Mouse (Mus musculus): Measurements from ENCODE around the gene Olfr1340. TPM values are rescaled to one million over a fixed set of nuclear protein-coding genes. Genes with fewer than 3 reads are reported as not detected.

The Olfr1340 gene
- not detected for total RNA-seq (2023)

GRCm38 (mm10) chr4:118719838-118720237, at the start of gene Olfr1340:
Gene Olfr1340 (plus strand): TSS chr4:118720138.

GRCm38 (mm10) chr4:118692412-118692973, 27.4 kb upstream of the Olfr1340 start, which contains the start of gene Olfr1342:
Gene Olfr1342 (minus strand): TSS chr4:118692756.

GRCm38 (mm10) chr4:118703223-118703622, 16.7 kb upstream of the Olfr1340 start, which contains the start of gene Olfr1341:
Gene Olfr1341 (plus strand): TSS chr4:118703523.

GRCm38 (mm10) chr4:118731875-118732274, 11.9 kb downstream of the Olfr1340 start, which contains the start of gene Olfr1339:
Gene Olfr1339 (plus strand): TSS chr4:118732175.

GRCm38 (mm10) chr4:118758637-118759036, 38.7 kb downstream of the Olfr1340 start, which contains the start of gene Olfr1338:
Gene Olfr1338 (minus strand): TSS chr4:118758737.

Other genes with a start within 250 kb of the Olfr1340 start
- gene Tie1, start 230.1 kb upstream of the Olfr1340 start, total RNA-seq (2023), result 1 to 10 TPM; 3.3 to 3.4 TPM
- not detected for gene 2610528J11Rik, start 193.1 kb upstream of the Olfr1340 start, total RNA-seq (2023)
- under 1 TPM in 1 of 2 experiments, not detected in 1; 0.18 TPM for gene Tmem125, start 176.1 kb upstream of the Olfr1340 start, total RNA-seq (2023)
- gene Cfap57, start 99.4 kb upstream of the Olfr1340 start, total RNA-seq (2023), result 1 to 10 TPM; 2.0 to 2.3 TPM
- gene Ebna1bp2, start 99.3 kb upstream of the Olfr1340 start, total RNA-seq (2023), result 10 to 100 TPM; 38.3 to 43.4 TPM
- gene Olfr62, start 61.2 kb upstream of the Olfr1340 start, total RNA-seq (2023), result not detected
- gene Olfr1342, start 27.4 kb upstream of the Olfr1340 start, total RNA-seq (2023), result not detected
- gene Olfr1341, start 16.6 kb upstream of the Olfr1340 start, total RNA-seq (2023), result not detected
- not detected for gene Olfr1339, start 12.0 kb downstream of the Olfr1340 start, total RNA-seq (2023)
- gene Olfr1338, start 38.6 kb downstream of the Olfr1340 start, total RNA-seq (2023), result not detected
- gene Olfr1337, start 62.4 kb downstream of the Olfr1340 start, total RNA-seq (2023), result not detected
- not detected for gene Olfr1335, start 89.8 kb downstream of the Olfr1340 start, total RNA-seq (2023)
- not detected for gene Olfr1333, start 116.1 kb downstream of the Olfr1340 start, total RNA-seq (2023)
- gene Olfr1331, start 144.5 kb downstream of the Olfr1340 start, total RNA-seq (2023), result not detected
- not detected for gene Olfr1330, start 168.5 kb downstream of the Olfr1340 start, total RNA-seq (2023)
- gene Olfr1329, start 197.3 kb downstream of the Olfr1340 start, total RNA-seq (2023), result not detected
- not detected for gene Olfr1328, start 218.5 kb downstream of the Olfr1340 start, total RNA-seq (2023)
- gene Lao1, start 241.4 kb downstream of the Olfr1340 start, total RNA-seq (2023), result not detected